Mouse (Mus musculus): ENCODE results near the gene Arhgap18.
A peak's percentile ranks its signal among the peaks of the same experiment; 100 is the strongest.

The Arhgap18 gene

DNA sequence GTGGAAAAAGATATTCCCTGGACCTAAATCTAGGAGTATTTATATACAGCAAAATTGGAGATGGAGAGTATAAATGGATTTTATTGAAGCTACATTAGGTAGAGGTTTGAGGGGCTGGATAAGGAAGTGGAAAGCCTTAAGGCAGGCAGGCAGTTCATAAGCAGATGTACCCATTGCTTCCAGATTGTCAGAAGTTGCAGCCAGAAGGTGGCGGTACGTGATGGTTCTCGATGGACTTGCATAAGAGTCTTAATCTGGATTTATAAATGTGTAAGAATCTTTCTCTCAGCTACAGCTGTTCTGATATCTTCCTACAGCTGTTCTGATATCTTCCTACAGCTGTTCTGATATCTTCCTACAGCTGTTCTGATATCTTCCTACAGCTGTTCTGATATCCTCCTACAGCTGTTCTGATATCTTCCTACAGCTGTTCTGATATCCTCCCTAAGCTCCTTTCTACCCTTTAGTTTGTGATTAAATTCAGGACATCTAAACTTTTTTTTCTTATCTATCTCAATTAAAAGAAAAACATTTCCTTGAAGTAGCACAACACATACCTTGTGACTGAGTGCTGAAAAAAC is 79.5 kb downstream of the Arhgap18 start:
- DNase-seq: peak; percentile 84

DNA sequence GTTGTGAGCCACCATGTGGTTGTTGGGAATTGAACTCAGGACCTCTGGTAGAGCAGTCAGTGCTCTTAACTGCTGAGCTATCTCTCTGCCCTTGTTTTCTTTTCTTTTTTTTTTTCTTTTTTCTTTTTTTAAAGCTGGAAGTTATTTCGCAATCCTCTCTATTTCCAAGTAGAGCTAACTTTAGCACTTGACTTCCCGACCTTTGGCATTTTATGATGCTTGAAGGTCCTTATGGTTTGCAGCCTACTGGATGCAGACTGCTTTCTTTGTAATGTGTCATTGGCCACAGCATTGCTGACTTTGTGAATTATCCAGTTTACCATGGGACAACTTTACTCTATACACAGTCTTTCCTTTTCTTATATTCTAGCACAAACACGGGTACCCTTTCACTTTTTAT is 80.2 kb downstream of the Arhgap18 start:
- DNase-seq: peak; percentile 52

DNA sequence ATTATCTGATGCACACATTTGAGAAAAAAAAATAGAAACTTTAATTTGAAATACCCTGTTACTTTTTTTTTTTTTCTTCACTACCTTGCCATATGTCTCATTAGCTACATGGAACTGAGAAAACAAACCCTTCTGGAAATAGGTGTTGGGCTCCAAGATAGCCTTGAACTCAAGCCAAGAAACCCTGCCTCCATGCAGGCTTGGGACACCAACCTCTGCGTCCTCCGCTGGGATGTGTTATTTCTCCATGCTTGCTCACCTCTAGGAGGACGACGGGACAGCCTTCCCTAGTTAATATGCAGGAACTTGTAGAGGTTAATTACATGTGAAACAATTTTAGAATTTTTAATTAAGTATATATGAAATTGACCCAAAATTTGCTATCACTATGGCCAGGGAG is 96.1 kb downstream of the Arhgap18 start:
- DNase-seq: no peak

DNA sequence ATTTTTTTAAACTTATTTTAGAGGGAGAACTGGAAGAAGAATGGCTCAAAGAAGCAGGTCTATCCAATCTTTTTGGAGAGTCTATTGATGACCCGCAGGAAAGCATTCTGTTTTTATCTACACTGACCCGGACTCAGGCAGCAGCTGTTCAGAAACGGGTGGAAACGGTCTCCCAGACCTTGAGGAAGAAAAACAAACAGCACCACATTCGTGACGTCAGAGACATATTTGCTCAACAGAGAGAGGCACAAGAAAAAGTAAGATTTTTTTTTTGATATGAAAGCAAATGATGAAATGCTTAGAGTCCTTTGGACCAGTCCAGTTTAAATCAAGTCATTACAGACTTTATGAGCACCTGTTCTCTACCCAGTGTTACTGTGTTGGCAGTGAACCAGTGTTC is 96.6 kb downstream of the Arhgap18 start:
- peak; percentile 90 for DNase-seq

DNA sequence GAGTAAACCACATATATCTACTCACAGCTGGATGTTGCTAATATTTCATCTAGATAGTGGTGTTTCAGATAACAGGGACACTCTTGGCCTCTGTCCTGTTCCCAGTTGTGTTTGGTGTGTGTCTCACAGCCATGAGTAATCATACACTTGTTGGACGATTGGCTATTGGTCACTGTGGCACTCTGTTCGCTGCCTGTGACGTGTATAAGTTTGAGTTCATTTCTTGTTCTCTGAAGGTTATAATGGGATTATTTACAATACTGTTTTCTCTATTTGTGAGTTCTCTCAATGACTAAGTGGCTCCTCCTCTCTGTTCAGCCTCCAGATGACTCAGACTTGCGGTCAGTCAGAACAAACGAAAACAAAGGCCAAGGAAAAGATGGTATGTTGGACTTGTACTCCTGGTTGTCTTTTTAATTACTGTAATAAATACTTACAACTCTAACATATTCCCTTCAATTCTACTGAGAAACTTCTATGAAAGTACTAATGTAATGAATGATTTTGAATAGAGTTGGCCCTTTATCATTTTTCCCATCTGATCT is 101.4 kb downstream of the Arhgap18 start:
- DNase-seq: no peak

DNA sequence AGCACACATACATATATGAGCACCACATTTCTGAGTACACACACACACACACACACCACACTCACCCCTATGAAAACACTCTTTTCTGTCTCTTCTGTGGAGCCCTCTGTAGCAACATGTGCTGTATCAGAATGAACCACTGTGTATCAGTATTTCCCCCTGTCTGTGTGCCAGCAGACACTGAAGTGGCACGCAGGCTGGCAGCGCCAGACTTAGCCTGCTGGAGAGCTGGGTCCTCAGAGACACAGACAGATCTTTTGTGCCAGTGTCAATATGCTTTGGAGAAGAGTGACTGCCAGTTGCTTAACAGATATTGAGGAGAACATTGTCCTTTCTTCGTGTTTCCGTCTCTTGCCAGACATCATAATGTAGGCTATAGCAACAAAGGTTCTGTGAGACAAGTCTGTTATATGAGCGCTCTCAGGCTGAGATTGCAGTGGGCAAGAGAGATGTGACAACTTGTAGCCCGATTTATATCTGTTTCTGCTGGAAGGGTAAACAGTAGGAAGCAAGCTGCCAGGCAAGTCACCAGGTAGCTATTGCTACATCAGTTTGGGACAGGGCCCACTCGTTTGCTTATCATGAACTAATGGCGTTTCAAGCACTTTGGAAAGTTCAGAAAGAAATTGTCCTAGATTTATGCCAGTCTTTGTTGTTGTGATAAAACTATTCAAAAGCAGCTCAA is 102.8 kb downstream of the Arhgap18 start:
- no peak for DNase-seq

DNA sequence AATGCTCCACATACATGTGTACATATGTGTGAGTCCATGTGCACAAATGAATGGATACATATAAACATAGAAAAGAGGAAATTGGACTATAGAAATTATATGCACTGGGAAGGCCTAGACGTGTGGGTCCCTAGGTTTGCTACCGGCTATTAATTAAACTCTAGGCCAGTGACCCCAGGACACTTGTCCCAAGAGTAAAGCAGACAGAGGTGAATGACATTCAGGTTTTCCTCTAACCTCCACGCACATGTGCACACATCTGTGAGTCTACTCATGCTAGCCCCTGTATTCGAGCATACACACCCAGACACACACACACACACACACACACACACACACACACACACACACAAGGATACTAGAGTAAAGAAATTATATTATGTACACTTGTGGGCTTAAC is 104.4 kb downstream of the Arhgap18 start:
- DNase-seq: peak; percentile 34

DNA sequence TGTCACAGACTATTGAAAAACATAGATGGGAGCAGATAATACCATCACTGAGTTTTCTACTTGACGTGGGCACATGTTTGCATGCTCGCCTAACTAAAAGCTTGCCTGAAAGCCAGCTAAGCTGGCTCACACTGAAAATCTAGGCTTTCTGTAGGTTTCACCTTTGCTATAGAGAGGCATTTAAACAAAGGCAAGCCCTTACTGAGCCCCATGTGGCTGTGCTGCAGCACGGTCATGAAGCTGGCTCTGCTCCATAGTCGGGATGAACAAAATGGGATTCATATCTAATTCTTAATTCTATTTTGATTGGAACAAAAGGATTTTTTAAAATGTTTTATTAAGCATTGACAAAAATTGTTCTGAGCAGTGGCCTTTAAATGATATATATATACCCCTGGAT is 105.3 kb downstream of the Arhgap18 start:
- peak; percentile 61 for DNase-seq

DNA sequence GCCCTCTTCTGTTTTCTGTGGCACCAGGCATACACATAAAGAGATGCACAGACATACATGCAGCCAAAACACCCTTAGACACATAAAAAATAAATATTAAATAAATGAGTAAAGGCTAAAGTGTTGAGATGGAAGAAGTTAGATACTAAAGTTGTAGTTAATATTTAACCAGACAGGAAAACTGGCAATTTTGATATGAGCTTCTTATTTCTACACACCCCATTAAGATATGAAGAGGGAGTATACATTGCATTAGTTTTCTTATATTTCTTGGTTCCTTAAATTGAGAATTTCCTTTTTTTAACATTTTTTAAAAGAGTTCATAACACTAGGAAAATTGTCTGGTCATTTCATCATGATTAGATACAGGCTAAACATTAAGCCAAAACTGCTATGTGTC is 108.0 kb downstream of the Arhgap18 start:
- DNase-seq: no peak

DNA sequence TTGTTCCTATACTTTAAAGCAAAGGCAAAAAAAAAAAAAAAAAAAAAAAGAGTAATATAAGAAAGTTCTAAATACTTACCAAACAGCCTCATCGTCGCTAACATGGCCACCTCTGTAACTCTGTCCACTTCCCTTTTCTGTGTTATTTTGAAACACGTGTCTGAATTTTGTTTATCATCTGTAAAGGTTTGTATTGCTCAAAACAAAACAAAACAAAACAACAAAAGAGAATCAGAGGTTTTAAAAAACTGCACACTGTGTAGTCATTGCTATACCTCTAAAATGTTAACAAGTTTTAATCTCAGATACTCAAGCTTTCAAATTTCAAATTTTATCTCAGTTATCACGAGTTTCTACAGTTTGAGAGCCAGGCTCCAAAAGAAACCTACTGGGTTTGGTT is 109.0 kb downstream of the Arhgap18 start:
- DNase-seq: no peak

DNA sequence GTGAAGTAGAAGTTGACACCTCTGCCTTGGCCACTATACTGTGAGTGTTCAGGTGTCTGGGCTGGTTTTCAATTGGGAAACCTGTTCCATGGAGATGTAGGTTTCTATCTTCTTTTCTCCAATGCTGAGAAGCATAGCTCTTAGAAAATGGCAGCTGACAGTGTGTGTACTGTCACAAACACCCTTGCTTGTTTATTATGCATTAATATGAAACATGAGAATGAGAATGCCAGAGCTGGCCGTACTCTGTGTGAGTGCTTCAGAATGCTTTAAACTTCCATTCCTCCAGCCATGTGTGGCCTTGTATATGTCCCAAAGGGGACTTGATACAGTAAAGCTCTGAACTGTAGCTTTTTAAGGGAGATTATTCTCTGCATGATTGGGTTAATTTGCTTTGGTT is 110.8 kb downstream of the Arhgap18 start:
- no peak for DNase-seq

DNA sequence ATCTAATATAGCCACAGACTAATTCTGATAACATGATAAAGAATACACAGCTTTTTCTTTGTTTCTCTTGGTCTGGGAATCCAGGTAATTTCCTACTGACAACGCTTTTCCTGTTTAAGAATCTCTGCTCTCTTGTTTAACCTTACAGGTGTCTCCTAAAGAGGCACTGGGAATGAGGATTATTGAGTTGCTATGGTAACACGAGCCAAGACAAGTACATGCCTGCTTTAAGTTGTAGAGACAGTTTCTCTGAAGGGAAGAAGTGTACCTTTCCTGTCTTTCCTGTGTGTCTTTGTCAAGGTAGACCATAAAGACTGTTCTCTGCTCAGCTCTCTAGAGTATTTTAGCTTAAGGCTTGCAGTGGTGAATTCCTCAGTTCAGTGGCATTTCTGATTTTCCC is 117.6 kb downstream of the Arhgap18 start:
- DNase-seq: no peak

DNA sequence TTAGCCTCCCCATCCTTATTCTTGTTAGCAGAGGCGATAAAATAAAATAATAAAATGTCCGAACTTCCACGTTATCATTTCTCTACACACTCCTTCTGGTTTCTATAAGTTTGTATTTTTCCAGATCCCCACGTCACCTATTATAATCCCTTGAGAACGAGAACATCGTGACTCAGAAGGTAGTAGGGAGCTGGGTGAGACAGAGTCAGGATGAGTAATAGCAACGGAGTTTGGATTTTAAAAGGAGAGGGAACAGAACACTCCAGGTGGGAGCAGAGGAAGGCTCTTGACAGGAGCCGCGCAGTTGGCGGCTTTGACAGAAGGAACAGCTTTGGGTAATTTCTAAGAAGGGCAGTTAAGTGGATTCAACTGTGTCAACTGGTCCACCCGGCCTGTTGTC is 124.1 kb downstream of the Arhgap18 start:
- DNase-seq: no peak

DNA sequence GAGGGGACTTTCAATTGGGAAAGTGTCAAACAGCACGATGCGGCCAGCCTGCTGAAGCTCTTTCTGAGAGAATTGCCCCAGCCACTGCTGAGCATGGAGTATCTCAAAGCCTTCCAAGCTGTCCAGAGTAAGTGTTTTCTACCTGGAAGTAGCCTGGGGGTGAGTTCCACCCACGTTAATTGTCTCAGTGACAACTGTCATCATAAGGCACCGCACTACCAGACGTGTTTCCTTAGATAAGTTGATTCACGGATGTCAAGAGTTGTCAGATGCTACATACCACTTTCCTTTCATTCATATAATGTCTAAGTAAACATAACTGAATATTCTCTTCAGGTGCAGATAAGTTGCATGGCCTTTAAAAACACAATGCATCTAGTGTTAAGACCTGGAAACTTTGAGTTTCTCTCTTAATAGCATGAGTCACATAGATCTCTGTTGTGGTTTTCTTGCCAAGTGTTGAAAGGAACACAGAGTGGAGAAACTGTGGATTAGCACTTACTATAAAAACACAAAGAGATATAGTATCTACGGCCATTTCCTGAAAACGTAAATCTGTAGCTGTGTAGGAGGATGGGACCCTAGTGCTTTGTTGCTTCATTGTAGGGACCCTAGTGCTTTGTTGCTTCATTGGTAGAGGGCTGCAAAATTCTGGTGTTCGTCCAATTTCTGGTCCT is 125.8 kb downstream of the Arhgap18 start:
- no peak for DNase-seq

DNA sequence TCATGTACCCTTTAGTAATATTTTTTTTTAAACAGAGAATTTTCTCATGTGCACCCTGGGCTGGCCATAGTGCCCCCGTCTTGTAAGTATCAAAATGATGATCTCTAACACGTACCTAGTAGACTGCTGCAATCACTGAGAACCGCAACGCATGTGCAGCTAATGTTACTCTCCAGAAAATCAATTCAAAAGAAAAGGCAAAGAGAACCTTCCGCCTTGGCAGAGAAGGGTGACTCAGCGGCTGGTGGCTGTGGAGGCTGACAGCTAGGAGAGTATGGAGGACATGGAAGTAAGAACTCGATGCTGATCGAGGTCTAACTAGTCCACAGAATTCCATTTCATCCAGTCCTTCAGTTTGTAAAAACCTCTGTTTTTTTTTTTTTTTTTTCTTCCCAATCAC is 131.7 kb downstream of the Arhgap18 start:
- no peak for DNase-seq

DNA sequence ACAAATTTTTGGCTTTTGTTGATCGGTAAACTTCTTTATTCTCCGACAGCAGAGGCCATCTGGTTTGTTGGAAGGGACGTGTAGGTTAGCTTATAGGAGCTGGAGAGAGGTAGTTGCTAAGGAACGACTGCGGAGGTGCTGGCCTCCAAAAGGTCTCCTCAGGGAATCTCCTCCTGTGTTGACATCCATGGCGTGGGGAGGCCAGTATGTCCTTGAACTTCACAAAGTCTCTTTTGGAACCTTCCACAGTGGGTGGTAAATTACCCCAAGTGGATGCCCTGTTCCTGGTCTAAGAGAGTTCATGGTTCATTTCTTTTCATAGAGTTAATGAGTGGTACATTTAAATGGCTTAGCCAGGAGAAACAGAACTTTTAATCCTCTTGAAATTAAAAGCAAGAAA is 136.0 kb downstream of the Arhgap18 start:
- peak; percentile 70 for DNase-seq

DNA sequence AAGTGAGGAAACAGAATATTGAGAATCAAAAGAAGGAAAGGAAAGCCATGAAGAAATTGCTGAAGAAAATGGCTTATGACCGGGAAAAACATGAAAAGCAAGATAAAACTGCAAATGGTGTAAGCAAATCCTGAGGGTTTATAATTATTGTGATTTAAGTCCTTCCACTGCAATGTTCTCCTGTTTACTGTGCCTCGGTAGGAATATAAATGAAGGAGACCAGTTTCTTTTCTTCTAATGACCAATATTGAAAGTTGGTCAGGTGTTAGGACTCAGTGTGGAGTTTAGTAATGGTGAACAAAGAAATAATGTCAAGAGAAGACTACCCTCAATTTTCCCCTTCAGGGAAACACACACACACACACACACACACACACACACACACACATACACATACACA is 136.5 kb downstream of the Arhgap18 start:
- no peak for DNase-seq

DNA sequence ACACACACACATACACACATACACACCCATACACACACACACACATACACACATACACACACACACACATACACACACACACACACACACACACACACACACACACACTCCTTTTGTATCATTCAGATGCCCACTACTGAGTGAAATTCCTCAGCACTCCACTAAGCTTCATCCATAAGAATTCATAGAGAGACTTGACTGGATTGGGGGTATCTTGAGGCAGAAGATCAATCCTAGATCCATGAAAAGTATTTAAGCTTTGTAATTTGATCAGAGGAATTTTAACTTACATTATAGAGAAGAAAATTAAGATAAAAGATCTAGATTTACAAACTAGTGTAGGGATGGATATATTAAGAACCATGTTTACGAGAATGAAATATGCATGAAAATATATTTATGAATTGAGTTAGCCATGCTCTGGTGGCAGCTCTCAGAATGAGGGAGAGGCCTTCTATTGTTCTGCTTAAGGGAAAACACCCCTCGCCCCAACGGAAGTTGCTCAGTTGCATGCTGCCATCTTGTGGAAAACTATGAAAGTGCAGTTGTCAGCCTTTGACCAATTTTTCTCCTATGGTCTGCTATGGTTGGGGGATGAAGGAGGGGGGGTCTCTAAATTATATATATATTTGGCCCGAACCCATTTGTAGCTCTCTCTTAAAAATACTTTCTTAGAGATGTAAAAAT is 137.2 kb downstream of the Arhgap18 start:
- peak; percentile 90 for DNase-seq

DNA sequence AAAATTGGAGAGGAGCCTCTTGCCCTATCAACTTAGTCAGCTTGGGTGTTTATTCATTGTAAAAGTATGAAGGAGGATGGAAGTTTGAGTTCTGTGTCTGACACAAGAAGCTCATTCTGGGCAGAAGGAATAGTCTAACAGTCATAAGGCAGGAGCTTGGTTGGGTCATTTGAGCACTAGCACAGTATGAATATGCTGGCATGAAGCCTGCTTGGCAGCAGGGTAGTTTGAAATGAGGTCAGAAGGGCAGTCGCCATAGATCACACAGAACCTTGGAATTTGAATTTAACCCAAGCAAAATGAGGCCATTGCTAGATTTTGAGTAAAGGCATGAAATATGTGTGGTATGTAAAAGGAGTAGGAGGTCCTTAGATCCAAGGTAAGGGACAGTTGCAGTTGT is 139.9 kb downstream of the Arhgap18 start:
- DNase-seq: no peak

DNA sequence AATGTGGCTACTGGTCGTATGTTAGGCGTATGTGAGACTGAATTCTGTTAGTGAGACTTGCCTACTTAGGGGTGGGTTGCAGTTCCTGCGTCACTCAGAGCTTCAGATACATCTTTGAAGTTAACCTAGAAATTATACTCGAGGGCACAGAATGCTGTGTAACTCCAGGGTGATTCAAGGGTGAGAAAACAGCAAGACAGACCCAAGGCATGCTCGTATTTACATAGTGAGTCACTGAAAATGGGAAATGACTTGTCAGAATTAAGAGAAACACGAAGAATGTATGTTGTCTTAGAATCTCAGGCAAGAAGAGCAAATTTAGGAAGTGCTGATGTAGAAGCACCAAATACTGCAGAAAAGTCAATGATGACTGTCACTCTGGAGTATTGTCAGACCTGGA is 142.5 kb downstream of the Arhgap18 start:
- DNase-seq: no peak

DNA sequence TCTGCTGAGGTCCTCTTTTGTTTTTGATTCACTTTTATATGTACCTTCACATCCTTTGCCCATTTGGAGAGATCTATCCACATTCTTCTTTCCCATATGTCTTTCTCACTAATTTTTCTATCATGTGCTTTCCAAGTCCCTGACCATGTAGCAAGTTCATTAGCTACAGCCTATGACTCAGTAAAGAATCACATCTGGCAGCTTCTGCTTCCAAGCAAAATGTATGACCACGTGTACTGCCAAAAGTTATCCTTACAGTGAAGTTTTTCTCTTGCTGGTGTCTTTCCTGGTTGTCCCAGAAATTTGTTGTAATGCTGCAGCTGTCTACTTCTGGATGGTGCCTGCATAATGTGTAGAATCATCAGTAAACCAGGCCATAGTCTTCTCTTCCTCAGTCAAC is 147.2 kb downstream of the Arhgap18 start:
- no peak for DNase-seq

DNA sequence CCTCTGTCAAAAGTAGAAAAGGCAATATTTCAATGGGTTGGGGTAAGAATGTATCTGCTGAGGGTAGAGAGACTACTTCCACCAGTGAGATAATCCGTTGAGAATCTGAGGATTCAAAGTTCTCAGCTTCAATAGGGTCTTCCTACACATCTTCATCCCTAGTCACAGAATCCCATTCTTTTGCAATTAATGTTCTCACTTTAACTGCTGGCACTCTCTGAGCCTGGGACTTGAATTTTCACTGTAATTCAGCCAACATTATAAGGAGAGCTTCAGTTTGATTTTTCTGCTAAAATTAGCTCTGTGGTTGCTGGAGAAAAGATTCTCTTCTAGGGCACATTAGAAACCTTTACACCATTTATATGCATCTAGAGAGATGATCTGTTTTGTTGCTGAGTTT is 150.6 kb downstream of the Arhgap18 start:
- DNase-seq: no peak

DNA sequence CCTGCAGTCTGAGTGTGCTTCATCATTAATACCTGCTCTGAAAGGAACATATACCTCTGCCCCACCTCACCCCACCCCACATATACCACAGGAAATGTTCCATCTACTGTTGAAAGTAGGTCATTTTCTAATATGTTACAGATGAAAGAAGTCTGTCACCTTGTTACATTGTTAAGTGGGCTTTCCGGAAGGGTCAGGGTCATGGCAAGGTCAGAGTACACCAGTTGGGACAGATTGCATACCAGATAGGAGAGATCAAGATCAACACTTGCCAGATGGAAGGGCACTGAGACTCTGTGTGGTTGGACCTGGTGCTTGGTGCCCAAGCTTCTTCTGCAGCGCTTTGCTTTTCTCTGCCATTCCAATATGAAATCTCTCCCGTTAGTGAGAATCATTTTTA is 158.0 kb downstream of the Arhgap18 start:
- no peak for DNase-seq

All from heart, adult 11 months (tissue).